Mouse (Mus musculus): ENCODE measurements around the gene Gpr143. TPM values are rescaled to one million over a fixed set of nuclear protein-coding genes. Genes with fewer than 3 reads are reported as not detected.

The Gpr143 gene
- polyA plus RNA-seq, 1 experiment from 2014 or later = 0.36 TPM

DNA sequence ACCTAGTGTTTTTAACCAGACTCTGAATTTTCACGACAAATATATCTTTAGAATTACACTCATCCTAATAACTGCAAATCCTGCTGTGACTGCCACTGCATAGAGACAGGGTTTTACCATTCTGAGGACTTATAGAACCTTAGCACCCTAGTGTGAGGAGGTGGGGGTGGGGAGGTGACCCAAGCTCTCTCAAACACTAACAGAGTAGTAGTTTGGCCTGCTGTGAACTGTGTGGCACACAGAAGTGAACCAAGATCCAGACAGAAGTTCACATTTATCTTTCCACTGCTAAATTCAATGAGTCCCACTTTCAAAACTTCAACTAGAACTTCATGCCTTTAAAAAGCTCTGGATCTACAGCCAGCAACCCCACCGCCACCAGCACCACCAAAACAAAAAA, 18.9 kb upstream of the Gpr143 start:
- Histone ChIP-seq H3K27me3 (ENCODE audit: control insufficient read depth, insufficient read depth, low read depth, low read length) (no peaks in the 10 kb centered on the region), H3K27ac (ENCODE audit: low read length) (no peak overlapping the region), H3K9ac (ENCODE audit: low read length) (no peak overlapping the region), H3K4me3 (ENCODE audit: low read length) (no peak overlapping the region), H3K4me2 (ENCODE audit: low read depth, low read length) (no peak overlapping the region), H3K36me3 (ENCODE audit: control insufficient read depth, insufficient read depth, low read length) (no peaks in the 10 kb centered on the region), H3K4me1 (replicated peaks; ENCODE audit: control insufficient read depth, insufficient read depth, low read length) (no peaks in the 10 kb centered on the region; the same call in 1 of the 2 replicates), H3K9me3 (ENCODE audit: control insufficient read depth, low read length) (no peaks in the 10 kb centered on the region)
- no peak for ATAC-seq (ENCODE audit: low read depth)
- WGBS = 67% methylated on average over 2 of the region's 2 CpGs

DNA sequence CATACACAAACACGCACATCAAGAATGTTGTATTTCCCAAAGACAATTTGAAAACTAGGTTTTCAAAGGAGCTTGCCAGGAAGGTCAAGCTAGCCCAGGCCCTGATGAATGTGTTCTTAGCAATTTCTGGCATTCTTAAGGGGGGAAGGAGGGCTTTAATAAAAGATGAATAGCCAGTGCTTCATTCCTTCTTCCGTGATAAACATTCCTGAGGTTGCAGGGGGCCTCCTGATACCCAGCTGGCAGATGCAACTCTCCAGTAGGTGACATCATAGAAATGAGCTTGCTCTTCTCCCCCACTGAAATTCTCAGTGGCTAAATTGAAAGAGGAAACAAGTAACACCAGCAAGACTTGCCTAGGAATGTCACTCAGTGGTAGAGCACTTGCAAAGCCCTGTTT, 17.6 kb upstream of the Gpr143 start:
- Histone ChIP-seq H3K27me3 (ENCODE audit: control insufficient read depth, insufficient read depth, low read depth, low read length) (no peaks in the 10 kb centered on the region), H3K9ac (ENCODE audit: low read length) (no peak overlapping the region), H3K4me3 (ENCODE audit: low read length) (no peak overlapping the region), H3K36me3 (ENCODE audit: control insufficient read depth, insufficient read depth, low read length) (no peaks in the 10 kb centered on the region), H3K27ac (ENCODE audit: low read length) (no peak overlapping the region), H3K4me2 (ENCODE audit: low read depth, low read length) (no peak overlapping the region), H3K9me3 (ENCODE audit: control insufficient read depth, low read length) (no peaks in the 10 kb centered on the region), H3K4me1 (replicated peaks; ENCODE audit: control insufficient read depth, insufficient read depth, low read length) (no peaks in the 10 kb centered on the region; the same call in 1 of the 2 replicates)
- 43% methylated on average over 2 of the region's 2 CpGs for WGBS
- ATAC-seq (ENCODE audit: low read depth) = no peak

DNA sequence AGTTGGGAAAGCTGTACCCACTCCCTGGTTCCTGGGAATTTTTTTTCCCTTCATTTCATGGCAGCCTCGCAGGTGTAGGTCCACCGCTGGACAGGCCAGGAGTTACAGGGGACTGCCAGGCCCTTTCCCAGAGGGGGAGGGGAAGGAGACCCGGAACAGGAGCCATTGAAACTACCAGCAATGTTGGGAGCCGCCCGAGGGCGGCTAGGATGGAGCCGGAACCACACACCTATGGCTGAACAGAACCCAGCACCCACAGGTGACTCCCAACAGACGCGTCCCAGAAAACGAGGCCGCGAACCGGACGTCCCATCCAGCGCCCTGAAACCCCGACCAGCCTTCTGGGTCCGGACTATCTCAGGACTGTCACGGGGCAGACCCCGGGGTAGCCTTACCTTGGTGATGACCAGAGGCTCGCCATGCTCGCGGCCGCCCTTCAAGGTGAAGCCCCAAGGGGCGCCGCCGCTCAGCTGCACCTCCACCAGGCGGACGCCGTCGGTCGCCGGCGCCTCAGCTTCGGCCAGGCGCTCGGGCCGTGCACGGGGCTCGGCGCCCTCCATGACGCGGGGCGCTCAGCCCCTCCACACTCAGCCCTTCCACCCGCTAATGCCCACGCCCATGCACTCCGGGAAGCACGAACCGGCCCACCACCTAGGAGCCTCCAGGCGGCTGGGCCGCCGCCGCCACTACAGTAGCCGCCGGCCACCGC, 12.7 kb upstream of the Gpr143 start, which contains the start of gene Shroom2:
Gene Shroom2, minus strand, starts transcription at position 575 of the 709 bp plus-strand sequence.
- WGBS = 8% methylated on average over 36 of the region's 55 CpGs
- Histone ChIP-seq H3K9ac (ENCODE audit: low read length) (peak within 1 kb of the TSS; percentile 77), H3K4me1 (replicated peaks; ENCODE audit: control insufficient read depth, insufficient read depth, low read length) (no peaks in the 10 kb centered on the region; the same call in 1 of the 2 replicates), H3K9me3 (ENCODE audit: control insufficient read depth, low read length) (no peaks in the 10 kb centered on the region), H3K27ac (ENCODE audit: low read length) (peak within 1 kb of the TSS; percentile 84), H3K4me3 (ENCODE audit: low read length) (peak within 1 kb of the TSS; percentile 69), H3K36me3 (ENCODE audit: control insufficient read depth, insufficient read depth, low read length) (no peaks in the 10 kb centered on the region), H3K27me3 (ENCODE audit: control insufficient read depth, insufficient read depth, low read depth, low read length) (0 out of 2 replicates have a peak, but pooled peaks cover 3% of the 10 kb centered on the region), H3K4me2 (ENCODE audit: low read depth, low read length) (peak within 1 kb of the TSS; percentile 54)
- peak; percentile 77 for ATAC-seq (ENCODE audit: low read depth)

DNA sequence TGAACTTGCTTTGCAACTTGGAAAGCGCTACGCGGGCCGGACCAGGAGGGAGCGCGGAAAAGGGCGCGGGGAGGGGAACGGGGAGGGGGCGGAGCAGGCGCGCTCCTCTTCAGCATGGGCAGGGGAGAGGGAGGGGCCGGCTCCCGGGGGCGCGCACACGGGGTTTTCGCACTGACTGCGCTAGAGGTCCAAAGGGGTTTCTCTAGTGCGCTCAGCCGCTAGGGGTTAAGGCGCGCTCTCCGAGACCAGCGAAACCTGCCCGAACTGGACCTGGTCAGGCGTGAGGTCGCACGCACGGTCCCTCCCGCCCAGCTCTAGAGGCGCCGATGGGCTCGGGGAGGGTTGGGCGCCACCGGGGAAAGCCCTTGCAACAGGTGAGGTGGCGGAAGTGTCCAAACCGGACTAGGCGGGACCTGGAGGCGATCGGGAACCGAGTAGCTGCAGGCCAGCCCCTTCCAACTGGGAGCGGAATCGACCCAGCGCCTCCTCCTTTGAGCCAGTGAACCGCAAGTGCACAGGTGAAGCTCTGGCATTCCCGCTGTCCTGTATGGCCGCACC, 12.0 kb upstream of the Gpr143 start:
- H3K4me3 ChIP-seq (ENCODE audit: low read length) = peak overlapping the region; percentile 69
- 12% methylated on average over 45 of the region's 48 CpGs for WGBS
- no peaks in the 10 kb centered on the region for H3K36me3 ChIP-seq (ENCODE audit: control insufficient read depth, insufficient read depth, low read length)
- ATAC-seq (ENCODE audit: low read depth) = peak; percentile 96
- H3K4me2 ChIP-seq (ENCODE audit: low read depth, low read length) = peak overlapping the region; percentile 54
- no peaks in the 10 kb centered on the region; the same call in 1 of the 2 replicates for H3K4me1 ChIP-seq (replicated peaks; ENCODE audit: control insufficient read depth, insufficient read depth, low read length)
- H3K9me3 ChIP-seq (ENCODE audit: control insufficient read depth, low read length) = no peaks in the 10 kb centered on the region
- H3K27ac ChIP-seq (ENCODE audit: low read length) = peak overlapping the region; percentile 84
- peak overlapping the region; percentile 77 for H3K9ac ChIP-seq (ENCODE audit: low read length)
- H3K27me3 ChIP-seq (ENCODE audit: control insufficient read depth, insufficient read depth, low read depth, low read length) = 0 out of 2 replicates have a peak, but pooled peaks cover 3% of the 10 kb centered on the region

DNA sequence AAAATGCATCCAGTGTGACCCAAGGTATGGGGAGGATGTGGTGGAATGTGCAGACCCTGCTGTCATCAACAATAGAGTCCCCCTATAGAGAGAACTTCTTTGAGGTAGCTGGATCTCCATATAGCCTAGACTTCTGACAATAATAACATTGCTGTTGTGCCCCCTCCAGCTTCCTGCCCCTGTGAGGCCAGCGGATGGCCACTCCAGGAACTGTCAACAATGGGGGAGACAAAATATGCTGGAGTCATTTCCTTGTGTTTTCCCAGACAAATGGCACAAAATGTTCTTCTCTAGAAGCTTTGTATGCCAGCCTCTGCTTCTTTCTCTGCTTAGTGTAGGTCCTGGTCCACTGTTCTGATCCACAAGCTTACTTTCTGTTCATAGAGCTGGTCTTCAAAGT, 6.4 kb downstream of the Gpr143 start:
- Histone ChIP-seq H3K4me2 (ENCODE audit: low read depth, low read length) (no peak overlapping the region), H3K36me3 (ENCODE audit: control insufficient read depth, insufficient read depth, low read length) (no peaks in the 10 kb centered on the region), H3K9ac (ENCODE audit: low read length) (no peak overlapping the region), H3K4me3 (ENCODE audit: low read length) (no peak overlapping the region), H3K27ac (ENCODE audit: low read length) (no peak overlapping the region; the same call in 1 of the 2 replicates), H3K27me3 (ENCODE audit: control insufficient read depth, insufficient read depth, low read depth, low read length) (no peaks in the 10 kb centered on the region), H3K4me1 (replicated peaks; ENCODE audit: control insufficient read depth, insufficient read depth, low read length) (no peaks in the 10 kb centered on the region), H3K9me3 (ENCODE audit: control insufficient read depth, low read length) (no peaks in the 10 kb centered on the region)
- 58% methylated on average over 1 of the region's 1 CpGs for WGBS
- ATAC-seq (ENCODE audit: low read depth) = 0 out of 2 replicates have a peak, but pooled peaks have one; percentile 54

DNA sequence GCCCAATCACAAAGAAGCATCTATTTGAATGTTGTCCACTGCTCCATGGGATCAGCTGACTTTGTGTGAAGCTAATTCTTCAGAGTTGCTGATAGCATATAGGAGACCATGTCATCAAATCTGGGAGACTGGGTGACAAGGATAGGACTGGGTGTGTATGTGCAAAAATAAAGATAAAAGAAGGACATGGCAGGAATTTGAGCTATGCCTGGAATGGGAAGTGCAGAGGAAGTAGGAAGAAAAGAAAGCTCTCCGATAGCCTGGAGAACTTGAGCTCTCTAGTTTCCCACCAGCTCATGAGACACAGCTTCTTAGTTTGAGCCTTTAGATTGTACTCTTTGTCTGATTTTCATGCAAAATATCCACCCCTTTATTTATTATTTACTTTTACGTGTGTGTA, 6.9 kb downstream of the Gpr143 start:
- no peak overlapping the region for H3K4me2 ChIP-seq (ENCODE audit: low read depth, low read length)
- H3K36me3 ChIP-seq (ENCODE audit: control insufficient read depth, insufficient read depth, low read length) = no peaks in the 10 kb centered on the region
- ATAC-seq (ENCODE audit: low read depth) = no peak
- H3K9me3 ChIP-seq (ENCODE audit: control insufficient read depth, low read length) = no peaks in the 10 kb centered on the region
- no peaks in the 10 kb centered on the region for H3K27me3 ChIP-seq (ENCODE audit: control insufficient read depth, insufficient read depth, low read depth, low read length)
- H3K4me3 ChIP-seq (ENCODE audit: low read length) = no peak overlapping the region
- no peaks in the 10 kb centered on the region for H3K4me1 ChIP-seq (replicated peaks; ENCODE audit: control insufficient read depth, insufficient read depth, low read length)
- no peak overlapping the region for H3K9ac ChIP-seq (ENCODE audit: low read length)
- H3K27ac ChIP-seq (ENCODE audit: low read length) = no peak overlapping the region; the same call in 1 of the 2 replicates
- WGBS = 57% methylated on average over 2 of the region's 2 CpGs

DNA sequence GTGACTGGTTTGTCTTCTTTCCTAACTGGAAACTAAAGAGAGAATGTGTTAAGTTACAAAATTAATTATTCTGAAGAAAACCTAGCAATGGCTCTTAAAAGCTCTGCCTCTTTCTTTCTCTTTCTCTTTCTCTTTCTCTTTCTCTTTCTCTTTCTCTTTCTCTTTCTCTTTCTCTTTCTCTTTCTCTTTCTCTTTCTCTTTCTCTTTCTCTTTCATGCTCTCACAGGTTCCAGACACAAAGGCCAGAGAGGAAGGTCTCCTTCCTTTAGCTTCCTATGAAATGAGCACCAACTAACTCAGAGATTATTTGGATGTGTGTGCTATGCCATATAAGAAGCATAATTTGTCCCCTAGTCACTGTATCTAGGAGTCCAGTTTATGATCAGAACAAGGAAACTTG, 23.6 kb downstream of the Gpr143 start:
- Histone ChIP-seq H3K9me3 (ENCODE audit: control insufficient read depth, low read length) (no peaks in the 10 kb centered on the region), H3K4me3 (ENCODE audit: low read length) (no peak overlapping the region), H3K9ac (ENCODE audit: low read length) (no peak overlapping the region), H3K27ac (ENCODE audit: low read length) (no peak overlapping the region), H3K36me3 (ENCODE audit: control insufficient read depth, insufficient read depth, low read length) (no peaks in the 10 kb centered on the region), H3K27me3 (ENCODE audit: control insufficient read depth, insufficient read depth, low read depth, low read length) (no peaks in the 10 kb centered on the region), H3K4me1 (replicated peaks; ENCODE audit: control insufficient read depth, insufficient read depth, low read length) (no peaks in the 10 kb centered on the region), H3K4me2 (ENCODE audit: low read depth, low read length) (no peak overlapping the region)
- no peak for ATAC-seq (ENCODE audit: low read depth)

DNA sequence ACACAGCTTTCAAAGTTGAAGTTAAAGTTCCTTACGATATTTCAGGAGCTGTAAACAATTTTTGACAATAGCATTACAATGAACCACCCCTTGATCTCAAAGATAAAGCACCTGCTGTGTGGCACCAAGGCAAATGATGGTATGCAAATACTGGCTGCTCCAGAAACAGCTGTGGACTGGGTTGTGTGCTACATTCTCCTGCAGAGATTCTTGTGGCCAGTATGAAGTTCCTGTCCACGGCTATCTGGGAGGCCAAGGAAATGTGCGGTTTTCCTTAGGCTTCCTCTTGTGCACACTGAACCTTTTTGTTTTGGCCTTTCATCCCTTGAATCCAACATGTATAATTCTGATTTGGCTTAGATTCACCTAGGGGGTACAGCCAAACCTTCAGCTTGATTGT, 31.6 kb downstream of the Gpr143 start:
- 56% methylated on average over 3 of the region's 3 CpGs for WGBS
- H3K27me3 ChIP-seq (ENCODE audit: control insufficient read depth, insufficient read depth, low read depth, low read length) = no peaks in the 10 kb centered on the region
- no peak for ATAC-seq (ENCODE audit: low read depth)

DNA sequence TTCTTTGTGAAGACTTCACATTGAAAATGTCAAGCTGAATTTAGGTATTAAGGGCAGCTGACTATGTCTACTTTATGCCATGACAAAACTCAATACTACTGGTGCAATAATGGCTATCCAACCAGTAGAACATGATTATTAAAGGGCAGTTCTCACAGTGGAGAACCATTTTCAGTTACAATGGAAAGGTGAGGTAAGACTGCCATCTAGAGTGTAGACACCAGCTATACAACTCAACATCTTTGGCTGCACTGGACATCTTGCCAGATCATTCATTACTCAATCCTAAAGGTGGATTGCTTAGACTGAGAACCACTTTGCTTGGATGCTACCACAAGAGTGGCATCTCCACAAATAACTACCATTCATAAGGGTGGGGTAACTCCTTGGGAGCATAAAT, 37.3 kb downstream of the Gpr143 start:
- ATAC-seq (ENCODE audit: low read depth) = no peak
- Histone ChIP-seq H3K27me3 (ENCODE audit: control insufficient read depth, insufficient read depth, low read depth, low read length) (no peaks in the 10 kb centered on the region), H3K4me1 (replicated peaks; ENCODE audit: control insufficient read depth, insufficient read depth, low read length) (no peaks in the 10 kb centered on the region), H3K4me3 (ENCODE audit: low read length) (no peak overlapping the region), H3K36me3 (ENCODE audit: control insufficient read depth, insufficient read depth, low read length) (no peaks in the 10 kb centered on the region), H3K9ac (ENCODE audit: low read length) (no peak overlapping the region), H3K9me3 (ENCODE audit: control insufficient read depth, low read length) (no peaks in the 10 kb centered on the region), H3K27ac (ENCODE audit: low read length) (no peak overlapping the region), H3K4me2 (ENCODE audit: low read depth, low read length) (no peak overlapping the region)

More for the DNA sequence above, 31.6 kb downstream of the Gpr143 start:
- Histone ChIP-seq H3K9ac (ENCODE audit: low read length) (no peak overlapping the region), H3K4me3 (ENCODE audit: low read length) (no peak overlapping the region), H3K27ac (ENCODE audit: low read length) (no peak overlapping the region), H3K4me2 (ENCODE audit: low read depth, low read length) (no peak overlapping the region), H3K9me3 (ENCODE audit: control insufficient read depth, low read length) (no peaks in the 10 kb centered on the region), H3K4me1 (replicated peaks; ENCODE audit: control insufficient read depth, insufficient read depth, low read length) (no peaks in the 10 kb centered on the region), H3K36me3 (ENCODE audit: control insufficient read depth, insufficient read depth, low read length) (no peaks in the 10 kb centered on the region)
